Mouse (Mus musculus) G1E (cell line): Measurements from ENCODE around the gene 9430097D07Rik. TPM values are rescaled to one million over a fixed set of nuclear protein-coding genes. Genes with fewer than 3 reads are reported as not detected.

ENCODE experiments used
- ATAC-seq: 2 replicates; pipeline ENCODE4 v1.8.0; 2016; ENCODE audit warnings: mild to moderate bottlenecking; ENCODE audit not compliant: insufficient number of reproducible peaks, poor library complexity, low FRiP score, severe bottlenecking; ENCODE audit errors: extremely low read depth
- DNase-seq: peaks from one replicate; pipeline ENCODE4 v3.0.0; 2012; ENCODE audit warnings: low spot score
- H3K27me3 ChIP-seq: 2 replicates; pipeline ENCODE4 v1.6.1; 2012; ENCODE audit warnings: mild to moderate bottlenecking, low read length, inconsistent platforms; ENCODE audit not compliant: insufficient read depth
- H3K36me3 ChIP-seq: replicated peaks from 2 replicates; pipeline ENCODE3; 2012; ENCODE audit warnings: mild to moderate bottlenecking, inconsistent platforms
- H3K4me1 ChIP-seq: 2 replicates; pipeline ENCODE4 v1.6.1; 2012; ENCODE audit warnings: low read depth, low read length, inconsistent platforms, mixed read lengths; ENCODE audit not compliant: insufficient read depth
- H3K4me3 ChIP-seq: 2 replicates; pipeline ENCODE4 v1.5.1; 2012; ENCODE audit warnings: low read depth, mild to moderate bottlenecking, inconsistent platforms, low read length, moderate library complexity, mixed read lengths
- H3K9me3 ChIP-seq: replicated peaks from 2 replicates; pipeline ENCODE4 v1.6.1; 2012; ENCODE audit warnings: inconsistent platforms
- CTCF ChIP-seq: IDR thresholded peaks from 2 replicates; pipeline ENCODE4 v1.5.1; 2012; ENCODE audit warnings: low read depth, low read length, inconsistent platforms, mixed read lengths
- GATA1 ChIP-seq: IDR thresholded peaks from 2 replicates; pipeline ENCODE4 v1.6.1; 2012; ENCODE audit warnings: borderline replicate concordance, low read length, inconsistent platforms, mixed read lengths
- GATA2 ChIP-seq: IDR thresholded peaks from 2 replicates; pipeline ENCODE4 v1.6.1; 2012; ENCODE audit warnings: low read depth, low read length, inconsistent platforms, borderline replicate concordance
- POLR2AphosphoS5 ChIP-seq: IDR thresholded peaks from 2 replicates; pipeline ENCODE4 v1.6.1; 2012; ENCODE audit warnings: low read depth, low read length, inconsistent platforms; ENCODE audit not compliant: insufficient replicate concordance
- TAL1 ChIP-seq: conservative IDR thresholded peaks from 2 replicates; pipeline ENCODE4 v1.6.1; 2012; ENCODE audit warnings: low read depth, low read length, inconsistent platforms, mixed read lengths
- polyA plus RNA-seq: library from polyadenylated mRNA; stranded (reverse); fragments of >175 nt; gene quantifications from 2 replicates; pipeline ENCODE4 v1.2.3, GENCODE M21; 2012
- total RNA-seq, 2 experiments: library from RNA; stranded (forward) in 1 of 2; stranded (reverse) in 1 of 2; fragments of 200-1000 nt in 1 of 2; fragments of >200 nt in 1 of 2; fragmentation: Nextera tagmentation in 1 of 2; gene quantifications; 2 replicates each; pipeline ENCODE4 v1.2.3; 2014 to 2017

The 9430097D07Rik gene
- total and polyA plus RNA-seq, 3 experiments, result 0.11 TPM; not detected in 2

DNA sequence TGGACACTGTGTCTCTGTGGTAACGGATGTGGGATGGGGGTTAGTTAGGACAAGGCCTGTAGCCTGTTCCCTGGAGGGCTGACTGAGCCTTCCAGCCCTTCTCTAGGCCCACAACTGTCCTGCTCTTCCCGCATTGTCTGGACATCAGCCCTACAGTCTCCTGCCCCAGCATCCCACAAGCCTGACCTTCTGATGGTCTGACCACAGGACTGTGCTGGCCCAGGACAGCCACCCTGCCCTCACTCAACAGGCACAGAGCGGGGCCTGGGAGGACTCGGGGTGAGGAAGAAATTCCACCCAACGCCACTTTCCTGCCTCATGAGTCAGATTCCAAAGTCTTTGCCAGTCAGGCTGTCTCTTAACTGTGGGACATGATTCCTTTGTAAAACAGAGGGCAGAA, 22.2 kb upstream of the 9430097D07Rik start:
- peaks cover 31% of the 10 kb centered on the region for H3K4me1 ChIP-seq
- no peaks in the 10 kb centered on the region for H3K27me3 ChIP-seq
- DNase-seq (no peak), ATAC-seq (no peak)
- TF ChIP-seq CTCF, result no peak
- no peak for TF ChIP-seq GATA1
- no peak for TF ChIP-seq POLR2AphosphoS5
- TF ChIP-seq TAL1, result no peak
- TF ChIP-seq GATA2, result no peak
- H3K36me3 ChIP-seq, result peaks cover 79% of the 10 kb centered on the region
- H3K9me3 ChIP-seq, result no peaks in the 10 kb centered on the region
- no peak overlapping the region for H3K4me3 ChIP-seq

DNA sequence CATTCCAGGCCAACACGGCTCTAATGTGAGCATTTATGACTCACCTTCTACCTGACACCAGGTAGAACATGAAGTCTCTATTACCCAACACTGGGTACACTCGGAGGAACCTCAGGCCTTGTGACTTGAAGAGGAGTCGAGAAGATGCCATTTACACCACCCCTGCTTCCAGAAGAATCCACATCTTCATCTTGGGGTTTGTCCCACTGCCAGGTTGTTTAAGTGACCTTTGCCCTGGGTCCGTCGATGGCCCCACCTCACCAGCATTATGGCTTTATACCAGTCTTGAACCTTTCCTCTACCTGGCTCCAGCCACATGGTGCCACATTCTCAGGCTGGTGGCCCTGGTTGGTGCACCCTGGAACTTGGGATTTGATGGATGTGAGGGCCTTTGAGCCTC, 21.8 kb upstream of the 9430097D07Rik start:
- Histone ChIP-seq H3K36me3 (peaks cover 83% of the 10 kb centered on the region), H3K27me3 (no peaks in the 10 kb centered on the region), H3K4me1 (peaks cover 28% of the 10 kb centered on the region), H3K9me3 (no peaks in the 10 kb centered on the region), H3K4me3 (no peak overlapping the region)
- no peak for TF ChIP-seq TAL1
- TF ChIP-seq POLR2AphosphoS5, result no peak
- TF ChIP-seq GATA2, result no peak
- TF ChIP-seq GATA1, result no peak
- TF ChIP-seq CTCF, result no peak
- DNase-seq, result no peak
- no peak for ATAC-seq

DNA sequence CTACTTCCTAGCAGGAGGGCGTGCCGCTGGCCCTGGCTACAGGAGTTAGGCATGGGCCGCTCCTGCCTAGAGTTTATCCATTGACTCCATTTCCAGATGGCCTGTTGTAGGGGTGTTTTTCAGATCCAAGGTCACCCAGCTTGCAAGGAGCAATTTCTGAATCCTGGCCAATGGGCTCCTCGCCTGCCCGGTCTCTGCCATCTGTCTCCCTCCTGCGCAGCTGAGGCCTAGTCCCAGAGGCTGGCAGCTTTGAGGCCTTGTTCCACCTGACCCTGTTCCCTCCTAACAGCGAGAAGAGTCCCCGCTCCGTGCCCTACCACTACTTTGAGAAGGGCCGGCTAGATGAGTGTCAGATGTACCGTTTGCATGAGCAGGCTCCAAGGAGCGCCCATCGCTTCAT, 21.2 kb upstream of the 9430097D07Rik start:
- H3K27me3 ChIP-seq, result no peaks in the 10 kb centered on the region
- no peak overlapping the region for H3K4me3 ChIP-seq
- TF ChIP-seq CTCF (no peak), TAL1 (no peak), POLR2AphosphoS5 (no peak), GATA1 (no peak), GATA2 (no peak)
- peaks cover 24% of the 10 kb centered on the region for H3K4me1 ChIP-seq
- H3K36me3 ChIP-seq, result peaks cover 88% of the 10 kb centered on the region
- H3K9me3 ChIP-seq, result no peaks in the 10 kb centered on the region
- DNase-seq (no peak), ATAC-seq (no peak)

DNA sequence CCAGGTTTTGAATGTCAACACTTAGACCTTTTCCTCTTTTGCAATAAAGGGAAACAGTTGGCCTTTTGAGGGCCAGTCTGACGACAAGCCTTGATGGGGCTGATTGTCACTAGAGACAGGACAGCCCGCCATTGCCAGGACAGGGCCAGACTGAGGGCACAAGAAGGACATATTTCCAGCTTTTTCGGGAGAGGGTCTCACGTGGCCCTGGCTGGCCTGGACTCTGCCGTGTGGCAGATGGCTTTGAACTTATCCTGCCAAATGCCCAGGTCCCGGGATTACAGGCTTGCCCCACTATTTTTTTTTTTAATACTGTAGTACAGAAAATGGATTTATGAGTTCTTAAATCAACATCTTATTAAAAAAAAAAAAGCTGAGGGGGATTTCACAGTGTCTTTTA, 15.8 kb upstream of the 9430097D07Rik start:
- H3K4me1 ChIP-seq, result peaks cover 41% of the 10 kb centered on the region
- no peak overlapping the region for H3K4me3 ChIP-seq
- no peak for TF ChIP-seq POLR2AphosphoS5
- no peak for TF ChIP-seq CTCF
- no peak for TF ChIP-seq GATA2
- no peak for TF ChIP-seq TAL1
- TF ChIP-seq GATA1, result no peak
- peaks cover 74% of the 10 kb centered on the region for H3K36me3 ChIP-seq
- ATAC-seq (no peak), DNase-seq (no peak)
- H3K27me3 ChIP-seq, result no peaks in the 10 kb centered on the region
- H3K9me3 ChIP-seq, result no peaks in the 10 kb centered on the region

DNA sequence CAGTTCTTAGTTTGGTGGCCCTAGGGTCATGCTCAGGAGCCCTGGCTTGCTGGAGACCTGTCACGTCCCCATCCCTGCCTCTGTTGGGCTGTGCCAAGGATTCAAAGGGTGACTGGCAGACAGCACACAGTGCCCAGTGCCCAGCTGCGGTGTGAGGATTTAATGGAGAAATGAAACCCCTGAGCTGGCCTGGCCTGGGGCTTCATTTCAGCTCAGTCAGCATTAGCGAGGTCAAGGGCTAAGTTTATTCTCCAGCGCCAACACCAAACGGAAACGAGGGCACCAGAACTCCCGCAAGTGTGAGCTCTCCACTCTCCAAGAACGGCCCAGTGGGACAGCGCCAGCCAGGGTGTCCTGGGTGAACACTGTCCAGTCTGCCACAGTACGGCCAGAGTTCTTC, 14.7 kb upstream of the 9430097D07Rik start:
- DNase-seq, result no peak
- H3K36me3 ChIP-seq, result peaks cover 64% of the 10 kb centered on the region
- TF ChIP-seq CTCF (no peak), GATA2 (no peak), GATA1 (no peak), TAL1 (no peak), POLR2AphosphoS5 (no peak)

DNA sequence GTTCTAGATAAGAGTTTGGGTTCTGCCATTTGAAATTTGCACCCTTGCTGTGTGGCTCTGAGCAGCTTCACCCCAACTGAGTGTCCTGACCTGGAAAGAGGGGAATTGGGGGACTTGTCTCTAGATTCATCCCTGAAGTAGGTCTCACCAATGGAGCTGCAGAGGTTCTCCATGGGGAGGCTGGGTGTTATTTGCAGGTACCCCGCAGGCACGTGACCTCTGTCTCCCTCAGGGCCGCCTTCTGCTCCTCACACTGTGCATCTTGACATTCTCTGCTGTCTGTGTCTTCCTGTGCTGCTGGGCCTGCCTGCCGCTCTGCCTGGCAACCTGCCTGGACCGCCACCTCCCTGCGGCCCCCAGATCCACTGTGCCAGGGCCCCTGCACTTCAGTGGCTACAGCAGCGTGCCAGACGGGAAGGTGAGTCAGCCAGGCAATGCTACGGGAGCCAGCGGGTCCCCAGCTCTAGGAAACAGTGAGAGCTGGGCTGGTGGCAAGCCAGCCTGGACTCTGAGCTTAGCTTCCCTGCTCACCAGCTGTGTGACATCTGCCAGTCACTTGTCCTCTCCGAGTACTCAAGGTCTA, 13.8 kb upstream of the 9430097D07Rik start:
- Histone ChIP-seq H3K36me3 (peaks cover 55% of the 10 kb centered on the region), H3K4me1 (peaks cover 49% of the 10 kb centered on the region), H3K4me3 (peak overlapping the region; percentile 21; the same call in 1 of the 2 replicates), H3K27me3 (no peaks in the 10 kb centered on the region), H3K9me3 (no peaks in the 10 kb centered on the region)
- DNase-seq (no peak), ATAC-seq (no peak)
- no peak for TF ChIP-seq CTCF

More for the DNA sequence above, 14.7 kb upstream of the 9430097D07Rik start:
- Histone ChIP-seq H3K9me3 (no peaks in the 10 kb centered on the region), H3K4me3 (no peak overlapping the region), H3K27me3 (no peaks in the 10 kb centered on the region), H3K4me1 (peaks cover 47% of the 10 kb centered on the region)
- ATAC-seq, result no peak
